Mouse (Mus musculus) left cerebral cortex, adult 9 months (tissue): ENCODE measurements around the gene Senp1.
A peak's percentile ranks its signal among the peaks of the same experiment; 100 is the strongest.

Experiments
- DNase-seq, 2 experiments: peaks; one replicate each; pipeline ENCODE4 v3.0.0; 2022; ENCODE audit warnings: low spot score in 2 of 2

Gene Senp1

DNA sequence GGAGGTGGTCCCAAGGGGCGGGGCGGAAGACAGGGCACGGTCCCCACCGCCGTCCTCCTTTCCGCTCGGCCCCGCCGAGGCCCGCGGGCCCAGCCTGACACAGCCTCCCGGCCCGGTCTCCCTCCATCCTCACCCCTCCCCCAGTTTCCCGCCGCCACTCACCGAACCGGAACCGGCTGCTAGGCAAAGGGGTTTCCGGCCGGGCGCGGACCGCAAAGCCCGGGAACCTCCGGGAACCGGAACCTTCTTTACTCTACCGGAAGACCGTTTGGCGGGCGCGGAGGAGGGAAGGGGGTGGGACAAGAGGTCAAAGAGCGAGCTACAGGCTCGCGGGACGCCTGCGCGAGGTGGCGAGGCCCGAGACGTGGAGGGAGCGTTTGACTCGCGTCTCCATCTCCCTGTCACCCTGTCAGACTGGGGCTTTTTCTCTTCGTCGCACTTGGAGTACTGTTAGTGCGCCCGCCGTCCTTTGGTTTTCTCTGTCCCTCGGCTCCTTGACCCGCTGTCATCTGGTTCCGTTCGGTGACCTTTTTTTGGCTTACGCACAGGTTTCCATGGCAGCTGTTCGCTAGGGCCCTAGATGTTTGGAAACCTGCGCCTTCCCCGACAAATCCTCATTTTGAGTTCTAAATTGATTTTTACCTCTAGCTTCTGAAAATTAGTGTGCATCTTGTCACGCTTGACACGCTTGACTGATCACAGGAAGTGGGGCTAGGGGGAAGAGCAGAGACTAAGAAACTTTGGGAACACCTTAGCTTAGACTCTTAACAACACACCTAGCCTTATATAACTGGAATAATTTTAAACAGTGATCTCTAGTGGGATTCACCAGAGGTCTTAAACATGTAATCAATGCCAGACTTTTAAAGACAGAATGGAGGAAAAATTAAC, at the start of gene Senp1:
Gene Senp1, minus strand, starts transcription at position 624 of the 891 bp plus-strand sequence.
- peak; percentile 72 to 87 for DNase-seq

DNA sequence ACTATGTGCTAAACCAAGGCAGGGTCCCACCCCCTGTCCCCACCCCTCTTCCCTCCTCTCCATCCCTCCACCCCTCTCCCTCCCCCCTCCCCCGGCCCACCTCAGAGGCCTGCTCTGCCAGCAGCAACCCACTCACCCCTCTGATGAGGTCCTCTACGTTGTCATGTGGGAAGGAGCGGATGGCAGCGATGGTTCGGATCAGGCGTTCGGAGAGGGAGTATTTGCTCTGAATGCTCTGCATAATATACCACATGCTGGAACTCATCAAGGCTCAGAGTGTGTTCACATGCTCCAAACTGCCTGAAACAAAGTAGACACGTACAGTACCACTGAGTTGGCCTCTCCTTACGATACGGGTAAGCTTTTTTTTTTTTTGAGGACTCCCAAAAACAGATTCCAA, 49.0 kb upstream of the Senp1 start:
- DNase-seq = no peak

DNA sequence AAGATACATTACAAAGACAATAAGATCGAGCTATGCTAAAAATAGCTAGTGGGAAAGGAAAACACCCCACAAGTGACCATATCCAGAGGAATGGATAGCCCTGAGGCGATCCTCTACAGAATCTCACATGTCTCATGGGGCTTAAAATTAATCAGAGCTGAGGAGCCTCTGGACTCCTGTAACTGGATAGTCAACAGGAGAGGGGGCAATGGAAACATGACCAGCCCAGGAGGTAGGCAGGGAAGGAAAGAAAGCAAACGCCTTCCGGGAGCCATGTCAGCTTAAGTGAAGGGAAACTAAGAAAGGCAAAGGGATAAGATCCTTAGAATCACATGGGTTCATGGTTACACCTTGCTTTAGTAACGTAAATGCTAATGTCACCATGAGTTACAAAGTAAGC, 47.3 kb upstream of the Senp1 start:
- DNase-seq = no peak

DNA sequence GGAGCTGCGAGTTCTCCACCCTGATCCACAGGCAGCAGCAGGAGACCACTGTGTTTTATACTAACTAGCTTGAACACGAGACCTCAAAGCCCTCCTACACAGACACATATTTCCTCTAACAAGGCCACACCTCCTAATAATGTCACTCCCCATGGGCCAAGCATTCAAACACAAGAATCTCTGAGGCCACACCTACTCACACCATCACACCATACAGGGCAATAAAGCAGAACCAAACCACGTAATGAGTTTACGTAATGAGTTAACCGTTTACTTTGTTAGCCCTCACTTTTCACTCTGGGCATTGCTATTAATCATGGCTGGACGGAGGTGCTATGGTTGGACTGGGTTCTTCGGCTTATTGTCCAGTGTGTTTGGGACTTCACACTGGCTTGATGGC, 46.2 kb upstream of the Senp1 start:
- no peak for DNase-seq

DNA sequence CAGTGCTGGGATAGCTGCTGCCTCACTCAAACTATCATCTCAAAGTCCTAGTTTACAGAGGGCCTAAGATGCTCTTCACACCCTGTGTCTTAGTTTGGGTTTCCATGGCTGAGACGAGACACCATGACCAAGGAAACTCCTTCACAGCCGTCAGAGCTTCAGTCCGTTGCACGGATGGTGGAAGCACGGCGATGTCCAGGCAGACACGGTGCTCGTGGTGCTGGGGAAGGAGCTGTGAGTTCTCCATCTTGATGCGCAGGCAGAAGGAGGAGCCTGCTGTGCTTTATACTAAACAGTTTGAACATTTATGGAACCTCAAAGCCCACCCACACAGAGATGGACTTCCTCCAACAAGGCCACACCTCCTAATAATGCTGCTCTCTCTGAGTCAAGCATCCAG, 43.3 kb upstream of the Senp1 start:
- no peak for DNase-seq

DNA sequence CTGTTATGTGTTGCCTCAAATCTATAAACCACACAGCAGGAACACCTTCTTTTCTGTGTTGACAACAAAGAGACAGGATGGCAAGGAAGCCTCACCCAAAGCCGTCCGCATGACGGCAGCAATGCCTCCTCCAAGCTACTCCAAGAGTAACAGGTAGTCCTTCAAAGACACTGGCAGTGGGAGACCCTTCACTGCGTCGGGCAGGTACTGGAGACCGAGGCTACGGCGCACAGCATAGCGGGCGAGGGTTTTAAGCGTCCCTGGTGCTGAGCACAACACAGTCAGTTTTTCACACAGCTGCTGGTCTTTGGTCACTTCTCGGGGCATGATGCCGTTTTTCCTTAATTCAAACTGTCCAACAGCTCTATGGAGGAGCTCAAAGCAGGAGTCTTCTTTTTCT, 42.1 kb upstream of the Senp1 start:
- DNase-seq = no peak

DNA sequence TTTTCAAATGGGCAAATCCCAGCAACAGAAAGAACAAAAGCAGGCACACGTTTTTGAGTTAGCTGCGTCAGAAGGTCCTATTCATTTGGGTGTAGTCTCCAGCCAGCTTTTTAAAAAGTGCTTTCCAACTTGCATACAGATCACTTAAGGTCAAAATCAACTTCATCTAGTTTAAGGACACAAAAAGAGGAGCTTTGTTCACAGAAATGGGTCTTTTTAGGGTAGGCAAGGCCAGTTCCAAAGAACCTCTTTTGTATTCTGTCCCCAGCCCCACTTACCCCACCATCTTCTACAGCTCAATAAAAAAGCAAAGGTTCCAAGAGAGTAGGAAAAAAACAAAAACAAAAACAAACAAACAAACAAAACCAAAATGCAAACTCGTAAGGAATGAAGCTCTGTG, 41.1 kb upstream of the Senp1 start:
- DNase-seq = no peak

DNA sequence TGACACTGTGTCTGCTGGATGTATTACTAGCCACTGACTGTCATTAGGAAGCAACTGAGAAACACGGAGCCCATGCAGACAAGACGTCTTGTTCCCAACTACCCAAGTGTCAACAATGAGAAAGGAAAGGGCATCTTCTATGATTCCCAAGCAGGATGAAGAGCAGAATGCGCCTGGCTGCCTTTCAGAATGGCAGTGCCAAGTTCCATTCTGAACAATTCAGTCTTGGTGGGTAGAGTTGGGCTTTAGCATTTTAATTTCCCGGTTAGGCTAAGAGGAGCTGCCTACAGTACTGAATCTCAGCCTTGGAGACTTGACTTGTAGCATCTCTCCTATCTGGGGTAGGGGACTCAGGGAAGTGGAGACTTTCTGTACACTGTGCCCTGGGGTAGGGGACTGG, 40.5 kb upstream of the Senp1 start:
- no peak for DNase-seq

DNA sequence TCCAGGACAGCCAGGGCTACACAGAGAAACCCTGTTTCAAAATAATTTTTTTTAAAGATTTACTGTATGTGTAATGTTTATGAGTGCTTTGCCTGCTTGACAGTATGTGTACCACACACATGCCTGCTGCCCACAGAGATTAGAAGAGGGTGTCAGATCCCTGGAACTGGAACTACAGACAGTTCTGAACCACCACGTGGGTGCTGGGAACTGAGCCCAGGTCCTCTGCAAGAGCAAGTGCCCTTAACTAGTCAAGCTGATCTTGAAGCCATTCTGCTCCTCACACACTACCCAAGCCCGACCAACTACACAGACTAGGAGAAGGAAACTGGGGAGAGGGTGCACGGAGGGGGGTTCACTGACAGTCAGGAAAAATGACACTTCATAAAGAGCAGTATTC, 39.9 kb upstream of the Senp1 start:
- no peak for DNase-seq

DNA sequence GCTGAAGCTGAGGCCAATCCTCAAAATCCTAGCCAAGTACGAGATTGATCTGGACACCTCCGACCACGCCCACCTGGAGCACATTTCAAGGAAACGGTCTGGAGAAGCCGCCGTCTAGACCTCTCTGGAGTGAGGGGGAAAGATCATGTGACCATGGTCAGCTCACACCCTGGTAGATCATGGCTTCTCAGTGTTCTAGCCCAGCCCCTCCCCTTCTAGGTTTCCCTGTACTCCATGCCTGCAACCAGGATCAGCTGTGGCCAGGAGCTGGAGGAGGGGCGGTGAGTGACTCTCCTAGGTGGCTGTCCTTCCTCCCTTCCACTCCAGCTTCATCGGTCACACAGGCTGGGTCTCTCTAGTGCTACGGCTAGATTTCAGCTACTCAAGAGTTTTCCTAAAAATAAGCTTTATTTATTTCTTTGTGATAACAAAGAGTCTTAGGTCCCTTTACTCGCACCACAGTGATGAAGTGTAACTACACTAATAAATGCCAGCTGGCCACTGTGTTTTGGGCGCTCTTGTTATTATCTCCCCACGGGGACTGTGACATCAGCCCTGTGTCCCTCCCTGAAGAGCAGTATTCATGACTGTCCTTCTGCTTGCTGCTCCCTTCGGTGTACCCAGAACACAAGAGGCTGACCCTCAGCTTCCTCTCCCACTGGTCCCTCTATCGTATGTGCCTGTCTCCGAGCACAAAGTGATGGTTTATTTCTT, 38.6 kb upstream of the Senp1 start:
- no peak for DNase-seq

DNA sequence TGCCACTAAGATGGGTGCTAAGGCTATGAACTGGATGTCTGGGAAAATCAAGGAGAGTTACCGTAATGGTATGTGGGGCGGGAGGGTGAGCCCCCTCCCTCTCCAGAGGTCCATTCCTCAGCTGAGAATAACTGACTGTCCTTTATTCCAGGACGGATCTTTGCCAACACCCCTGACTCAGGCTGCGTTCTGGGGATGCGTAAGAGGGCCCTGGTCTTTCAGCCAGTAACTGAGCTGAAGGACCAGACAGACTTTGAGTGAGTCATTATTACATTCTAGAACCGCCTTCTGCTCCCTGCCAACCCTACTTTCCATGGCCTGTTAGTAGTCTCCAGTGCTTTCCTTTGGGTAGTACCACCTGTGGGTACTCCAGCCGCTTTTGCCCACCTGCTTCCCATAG, 37.9 kb upstream of the Senp1 start:
- DNase-seq = no peak

DNA sequence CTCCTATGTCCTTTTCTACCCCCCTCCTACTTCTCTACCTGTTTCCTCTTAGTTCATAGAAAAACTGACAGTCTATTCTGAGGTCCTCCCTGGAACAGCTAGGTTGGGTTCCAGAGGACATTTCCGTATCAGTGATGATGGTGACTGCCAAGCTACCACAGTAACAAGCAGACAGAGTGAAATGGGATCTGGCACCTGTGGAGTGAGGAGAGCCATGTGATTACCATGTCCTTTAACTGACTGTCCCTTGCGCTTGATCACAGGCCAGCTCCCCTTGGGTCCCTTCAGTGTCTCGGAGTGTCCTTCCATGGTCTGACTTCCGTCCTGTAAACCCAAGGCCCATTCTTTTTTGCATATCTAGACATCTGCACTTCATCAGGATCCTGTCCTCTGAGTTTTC, 37.5 kb upstream of the Senp1 start:
- no peak for DNase-seq

DNA sequence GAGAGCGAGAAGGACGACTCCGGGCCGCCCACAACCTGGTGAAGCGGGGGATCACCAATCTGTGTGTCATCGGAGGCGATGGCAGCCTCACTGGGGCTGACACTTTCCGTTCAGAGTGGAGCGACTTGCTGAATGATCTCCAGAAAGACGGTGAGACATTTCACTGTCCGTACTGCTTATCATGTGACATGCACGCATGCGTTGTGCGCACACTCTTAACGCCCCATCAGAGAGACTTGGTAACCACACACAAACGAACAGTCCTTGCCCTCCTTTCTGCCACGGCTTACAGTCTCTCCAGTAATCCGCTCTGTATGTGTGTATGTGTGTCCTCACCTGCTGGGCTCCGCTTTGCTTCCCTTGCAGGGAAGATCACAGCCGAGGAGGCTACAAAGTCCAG, 27.3 kb upstream of the Senp1 start:
- DNase-seq = no peak

DNA sequence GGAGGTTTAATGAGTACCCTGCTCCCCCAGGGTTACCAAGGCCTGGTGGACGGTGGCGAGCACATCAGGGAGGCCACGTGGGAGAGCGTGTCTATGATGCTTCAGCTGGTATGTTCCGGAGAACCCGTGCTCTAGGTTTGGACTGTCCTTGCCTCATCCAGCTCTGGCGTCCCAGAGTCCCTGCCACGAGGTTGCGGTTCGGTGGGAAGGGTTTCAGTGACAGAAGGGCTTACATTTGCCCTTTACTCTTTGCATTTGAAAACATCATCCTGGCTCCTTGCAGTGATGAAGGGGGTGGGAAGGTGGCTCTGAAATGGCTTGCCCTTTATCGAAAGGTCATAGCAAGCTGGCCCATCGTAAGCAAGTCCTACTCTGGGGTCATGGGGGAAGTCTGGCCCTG, 25.8 kb upstream of the Senp1 start:
- DNase-seq = no peak

DNA sequence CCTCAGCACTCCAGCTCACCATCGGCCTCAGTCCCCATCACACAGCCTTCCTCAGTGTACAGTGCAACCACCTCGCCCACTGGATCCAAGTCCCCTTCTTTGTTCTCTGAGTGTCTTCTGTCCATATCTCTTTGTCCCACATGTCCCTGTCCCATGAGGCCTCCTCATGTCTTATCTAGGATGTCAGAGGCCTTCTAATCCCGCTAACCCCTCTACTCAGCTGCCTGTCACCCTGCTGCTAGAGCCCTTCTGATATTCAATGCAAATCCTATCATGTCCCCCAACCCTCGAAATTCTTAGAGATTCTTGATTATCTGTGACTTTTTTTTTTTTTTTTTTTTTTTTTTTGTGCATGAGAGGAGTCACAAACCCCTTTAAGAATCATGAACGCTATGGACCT, 22.7 kb upstream of the Senp1 start:
- DNase-seq = no peak

DNA sequence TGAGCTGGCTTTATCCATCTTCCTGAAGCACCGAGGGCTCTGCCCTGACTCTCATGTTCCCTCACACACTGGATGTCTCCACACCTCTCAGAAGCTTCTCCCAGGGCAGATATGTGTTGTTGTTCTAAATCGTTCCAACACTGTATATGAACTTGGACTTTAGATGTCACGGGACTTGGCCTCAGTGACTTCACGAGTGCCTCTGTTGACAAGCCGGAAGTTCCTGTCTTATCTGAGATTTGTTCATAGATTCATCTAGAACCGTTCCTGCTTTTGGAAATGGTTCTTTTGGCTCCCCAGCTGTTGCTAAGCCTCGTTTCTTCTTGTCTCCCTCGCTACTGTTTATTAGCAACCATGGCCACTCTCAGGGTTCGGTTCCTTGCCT, 22.2 kb upstream of the Senp1 start:
- no peak for DNase-seq

DNA sequence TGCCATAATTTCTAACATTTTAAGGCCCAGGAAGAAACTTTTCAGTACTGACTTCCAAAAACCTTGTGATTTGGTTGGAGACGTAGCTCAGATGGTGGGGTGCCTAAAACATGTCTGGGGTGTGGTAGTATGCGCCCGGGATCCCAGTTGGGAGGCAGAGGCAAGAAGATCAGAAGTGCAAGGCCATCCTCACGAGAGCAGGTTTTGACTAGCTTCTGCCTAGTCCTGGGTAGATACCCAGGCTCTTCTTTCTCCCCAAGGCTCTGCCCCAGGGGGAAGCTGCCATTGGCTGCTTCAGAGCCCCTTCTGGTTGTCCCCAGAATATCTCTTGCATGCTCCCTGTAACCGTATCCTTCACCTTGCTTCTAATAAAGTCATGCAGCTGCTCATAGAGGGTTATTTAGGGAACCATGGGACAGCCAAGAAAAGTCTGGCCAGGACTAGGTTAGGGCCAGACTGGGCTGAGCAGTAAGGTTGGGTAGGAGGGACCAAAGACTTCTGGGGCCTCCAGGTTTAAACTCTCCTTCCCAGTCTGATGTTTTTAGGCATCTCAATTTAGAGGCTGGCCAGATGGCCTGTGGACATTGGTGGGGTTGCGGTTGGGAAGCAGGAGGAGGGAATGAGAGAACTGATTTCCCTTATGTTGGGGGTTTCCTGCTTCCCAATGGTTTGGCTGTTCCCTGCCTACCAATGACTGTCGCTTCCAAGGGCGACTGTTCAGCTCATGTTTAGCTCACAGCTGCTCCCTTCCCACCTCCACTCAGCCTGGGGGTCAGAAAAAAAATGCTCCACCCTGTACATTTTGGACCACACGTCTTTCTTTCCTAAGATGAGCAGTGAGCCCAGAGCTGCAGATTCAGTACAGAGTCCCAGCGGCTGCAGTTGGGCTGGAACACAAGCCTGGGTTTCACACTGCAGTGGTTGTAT, 21.6 kb upstream of the Senp1 start:
- DNase-seq = no peak

DNA sequence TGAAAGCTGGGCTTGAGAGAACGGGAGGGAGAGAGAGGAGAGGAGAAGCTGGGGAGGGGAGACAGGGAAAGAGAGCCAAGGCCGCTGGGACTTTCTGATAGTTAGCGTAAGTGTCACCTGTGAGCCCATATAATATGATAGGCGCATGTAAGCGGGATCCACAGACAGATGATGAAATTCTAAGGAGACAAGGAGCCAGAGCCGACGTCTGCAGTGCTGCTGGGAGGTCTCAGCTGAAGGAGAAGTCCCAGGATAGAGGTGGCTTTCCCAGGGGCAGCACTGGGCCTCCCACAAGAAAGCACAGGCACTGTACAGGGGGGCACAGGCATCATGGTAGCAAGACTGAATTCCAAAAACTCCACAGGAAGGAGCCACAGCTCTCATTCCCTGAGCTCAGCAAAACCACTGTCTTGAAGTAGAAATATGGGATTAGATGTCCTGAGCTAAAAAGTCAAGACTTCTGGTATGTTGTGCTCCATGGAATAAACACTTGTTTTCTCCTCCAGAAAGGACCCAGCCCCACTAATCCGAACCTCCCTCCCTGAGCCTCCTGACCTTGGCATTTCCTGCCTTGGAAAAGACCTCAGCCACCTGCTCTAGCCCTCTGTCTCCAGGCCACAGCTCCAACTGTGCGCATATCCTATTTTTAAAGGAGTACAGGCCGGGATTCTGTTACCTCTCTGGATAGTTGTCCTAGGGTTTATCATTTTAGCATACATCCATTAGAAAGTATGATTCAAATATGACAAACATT, 20.7 kb upstream of the Senp1 start:
- no peak for DNase-seq

DNA sequence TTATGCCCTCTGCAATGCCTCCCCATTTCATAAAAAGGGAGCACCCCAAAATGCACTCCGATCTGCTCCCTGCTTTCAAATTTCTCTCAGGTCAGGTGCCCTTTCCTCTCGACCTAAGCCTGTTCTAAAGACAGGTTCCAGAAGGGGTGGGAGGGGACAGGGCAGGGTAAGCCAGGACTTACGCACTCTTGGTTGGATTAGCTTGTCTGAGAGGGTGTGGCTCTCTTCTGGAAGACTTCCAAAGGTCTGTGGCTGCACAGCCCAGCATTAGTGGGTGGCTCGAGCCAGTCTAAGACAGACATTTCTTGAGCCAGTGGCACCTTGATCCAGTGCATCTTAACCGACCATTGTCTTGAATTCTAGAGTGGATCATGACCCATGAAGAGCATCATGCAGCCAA, 18.2 kb upstream of the Senp1 start:
- DNase-seq = no peak

DNA sequence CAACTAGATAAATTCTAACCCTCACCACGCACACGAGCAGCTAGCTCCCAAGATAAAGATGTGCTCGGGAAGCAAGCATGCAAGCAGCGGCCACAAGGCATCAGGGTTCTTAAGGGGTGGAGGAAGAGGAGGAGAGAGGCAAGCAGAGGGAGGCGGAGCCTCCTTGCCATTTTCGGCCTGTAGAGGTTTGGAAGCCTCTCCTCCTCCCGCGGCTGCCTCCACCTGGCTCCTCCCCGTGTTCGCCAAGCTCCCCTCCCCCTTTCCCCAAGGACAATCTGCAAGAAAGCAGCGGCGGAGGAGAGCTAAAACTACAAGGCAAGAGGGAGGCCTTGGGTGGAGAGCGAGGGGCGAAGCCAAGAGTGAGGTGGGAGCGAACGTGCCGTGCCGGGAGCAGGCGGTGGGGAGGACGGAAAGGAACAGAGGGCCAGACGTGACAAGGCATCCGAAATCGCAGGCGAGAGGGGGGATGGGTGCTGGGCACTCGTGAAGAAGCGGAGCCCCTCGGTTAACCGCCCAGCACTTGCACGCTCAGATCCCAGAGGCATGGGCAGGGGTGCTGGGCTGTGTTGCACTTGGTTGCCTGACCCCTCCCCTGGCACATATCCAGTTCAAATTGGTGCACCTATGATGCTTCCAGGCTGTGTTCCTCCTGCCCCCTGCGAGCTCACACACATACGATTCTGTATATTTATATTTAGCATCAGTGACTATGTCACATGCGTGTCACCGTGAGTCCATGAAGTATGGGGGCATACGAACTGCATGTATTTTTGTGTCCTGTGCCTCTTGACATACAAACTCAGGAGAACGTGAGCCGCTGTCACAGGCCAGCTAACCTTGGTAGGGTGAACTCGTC, 15.0 kb upstream of the Senp1 start:
- peak; percentile 81 to 92 for DNase-seq
